Mouse (Mus musculus) heart, adult 11 months (tissue): ENCODE results near the gene Fanci.

Experiments
- DNase-seq: peaks from one replicate; pipeline ENCODE4 v3.0.0; 2022

Fanci gene

GRCm38 (mm10) chr7:79465461-79466044 is 73.8 kb downstream of the Fanci start:
- no peak for DNase-seq

DNA sequence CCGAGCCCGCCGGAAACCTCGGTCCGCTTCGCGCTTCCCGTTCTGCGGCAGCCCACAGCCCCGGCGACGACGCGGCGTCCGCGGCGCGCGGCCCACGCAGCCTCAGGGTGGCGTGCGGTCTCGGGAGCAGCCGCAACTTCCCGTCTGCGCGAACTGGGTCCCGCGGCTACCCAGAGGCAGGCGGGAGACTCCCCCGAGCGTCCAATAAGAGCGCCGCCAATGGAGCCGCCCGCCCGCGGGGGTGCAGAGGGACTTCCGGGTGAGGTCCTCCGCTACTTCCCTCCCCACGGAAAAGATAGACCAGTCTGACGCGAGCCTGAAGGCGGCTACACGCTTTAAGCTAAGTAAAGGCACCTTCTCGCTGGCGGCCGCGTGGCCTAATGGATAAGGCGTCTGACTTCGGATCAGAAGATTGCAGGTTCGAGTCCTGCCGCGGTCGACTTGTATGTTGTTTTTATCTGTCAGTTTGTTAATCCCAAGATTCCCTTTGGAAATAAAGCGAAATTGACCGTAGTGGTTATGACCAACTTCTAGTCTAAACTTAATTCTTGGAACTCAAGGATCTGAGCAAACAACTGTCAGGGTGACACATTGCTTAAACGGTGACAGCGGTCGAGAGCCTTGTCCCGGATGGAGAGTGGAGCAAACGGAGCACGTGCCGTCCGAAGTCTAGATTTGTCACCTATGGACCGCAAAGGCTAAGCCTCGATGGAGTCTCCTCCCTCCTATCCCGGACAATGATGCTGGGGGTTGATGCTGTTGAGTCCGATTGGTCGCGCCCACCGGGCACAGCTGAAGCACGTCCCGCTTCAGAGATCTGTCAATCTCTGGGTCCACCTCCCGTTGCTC is 74.5 kb downstream of the Fanci start, which contains the start of gene Polg:
Gene Polg, minus strand, starts transcription at position 310 of the 849 bp plus-strand sequence.
- DNase-seq, result peak; percentile 100

DNA sequence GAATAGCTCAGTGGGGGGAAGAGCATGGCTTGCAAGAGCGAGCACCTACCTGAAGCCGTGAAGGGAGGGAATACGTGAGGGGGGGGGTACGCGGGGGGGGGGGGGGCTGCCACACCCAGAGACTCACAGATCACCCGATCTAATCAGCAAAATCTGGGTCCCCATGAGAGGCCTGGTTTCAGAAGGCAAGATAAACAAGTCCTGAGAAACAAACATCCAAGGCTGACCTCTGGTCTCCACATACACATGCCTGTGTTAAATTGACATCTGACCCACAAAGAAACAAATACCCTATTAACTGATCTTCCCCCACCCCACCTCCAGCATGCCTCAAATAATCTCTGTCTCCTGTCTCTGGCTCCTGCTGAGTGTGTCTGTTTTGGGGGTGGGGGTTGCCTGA is 76.2 kb downstream of the Fanci start:
- no peak for DNase-seq

DNA sequence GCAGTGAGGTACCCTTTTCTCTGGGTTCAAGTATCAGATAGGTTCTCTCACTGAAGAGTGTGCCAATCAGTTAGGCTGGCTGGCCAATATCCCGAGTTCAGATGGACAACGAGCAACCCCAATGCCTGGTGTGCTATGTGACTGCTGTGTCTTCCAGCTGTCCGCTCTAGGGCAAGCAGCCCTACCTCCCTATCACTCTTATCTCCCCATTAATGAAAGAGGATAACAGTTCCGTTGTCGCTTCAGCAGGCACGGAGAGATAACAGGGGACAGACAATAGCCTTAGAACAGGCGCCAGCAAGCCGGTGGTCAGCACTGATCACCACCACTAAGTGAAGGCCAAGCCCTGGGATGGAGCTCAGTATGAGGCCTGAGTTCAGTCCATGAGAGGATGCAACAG is 77.3 kb downstream of the Fanci start:
- no peak for DNase-seq

DNA sequence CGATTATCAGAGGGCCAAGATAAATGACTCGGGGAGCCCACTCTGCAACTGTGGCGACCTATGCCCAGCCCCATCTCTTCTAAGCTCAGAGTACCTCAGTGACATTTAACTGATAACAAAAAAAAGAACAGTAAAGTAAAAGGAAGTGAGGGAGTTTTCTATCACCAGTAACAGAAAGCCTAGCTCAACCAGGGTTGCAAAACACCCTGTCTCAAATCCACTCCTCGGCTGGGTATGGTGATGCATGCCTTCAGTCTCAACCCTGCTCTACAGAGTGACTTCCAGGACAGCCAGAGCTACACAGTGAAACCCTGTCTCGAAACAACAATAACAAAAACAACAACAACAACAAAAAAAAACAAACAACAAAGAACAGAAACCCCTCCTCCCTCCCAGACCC is 78.0 kb downstream of the Fanci start:
- no peak for DNase-seq

DNA sequence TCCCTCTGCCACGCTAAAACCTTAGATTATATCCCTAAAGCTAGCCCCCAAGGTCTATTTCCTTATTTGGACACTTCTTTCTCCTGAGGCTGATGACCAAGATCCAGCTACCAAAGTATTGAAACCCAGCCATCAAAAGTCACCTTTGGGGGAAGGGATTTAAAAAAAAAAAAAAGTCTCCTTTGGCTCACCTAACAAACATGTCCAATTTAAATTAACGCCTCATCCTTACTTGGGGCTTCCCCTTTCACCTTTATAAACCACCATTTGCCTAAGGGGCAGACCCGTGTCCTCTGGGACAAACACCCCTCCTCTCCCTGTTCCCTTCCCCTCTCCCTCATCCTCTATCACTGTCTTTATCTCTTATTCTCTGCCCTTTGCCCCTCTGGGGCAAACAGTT is 79.0 kb downstream of the Fanci start:
- no peak for DNase-seq

DNA sequence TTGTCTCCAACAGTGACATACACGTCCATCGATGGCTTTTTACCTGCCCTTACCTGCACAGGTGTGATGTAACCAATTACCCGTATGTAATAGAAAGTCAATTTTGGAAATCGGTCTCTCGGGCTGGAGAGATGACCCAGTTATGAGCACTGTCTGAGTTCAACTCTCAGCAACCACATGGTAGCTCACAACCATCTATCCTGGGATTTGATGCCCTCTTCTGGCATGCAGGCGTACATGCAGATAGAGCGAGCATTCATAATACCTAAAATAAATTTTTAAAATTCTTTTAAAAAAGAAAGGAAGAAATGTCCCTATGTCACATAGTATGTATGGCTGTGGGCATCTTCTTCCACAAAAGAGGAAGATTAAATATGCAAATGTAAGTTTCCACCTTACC is 79.7 kb downstream of the Fanci start:
- DNase-seq, result no peak

DNA sequence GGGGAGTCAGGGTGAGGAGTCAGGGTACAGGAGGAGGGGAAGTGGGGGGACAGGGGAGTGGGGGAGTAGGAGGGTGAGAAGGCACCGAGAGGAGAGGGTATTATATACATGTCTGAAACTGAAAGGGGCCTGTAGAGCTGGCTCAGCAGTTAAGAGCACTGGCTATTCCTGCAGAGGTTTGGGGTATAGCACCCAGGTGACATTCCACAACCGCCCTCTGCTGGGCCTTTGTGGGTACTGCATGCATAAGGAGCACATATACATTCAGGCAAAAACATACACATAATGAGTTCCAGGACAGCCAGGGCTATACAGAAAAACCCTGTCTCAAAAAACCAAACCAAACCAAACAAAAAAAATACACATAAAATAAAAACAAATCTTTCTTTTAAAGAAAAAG is 81.1 kb downstream of the Fanci start:
- DNase-seq, result no peak

- DNase-seq, result no peak
Measured at GRCm38 (mm10) chr7:79473496-79474194, 81.9 kb downstream of the Fanci start.

DNA sequence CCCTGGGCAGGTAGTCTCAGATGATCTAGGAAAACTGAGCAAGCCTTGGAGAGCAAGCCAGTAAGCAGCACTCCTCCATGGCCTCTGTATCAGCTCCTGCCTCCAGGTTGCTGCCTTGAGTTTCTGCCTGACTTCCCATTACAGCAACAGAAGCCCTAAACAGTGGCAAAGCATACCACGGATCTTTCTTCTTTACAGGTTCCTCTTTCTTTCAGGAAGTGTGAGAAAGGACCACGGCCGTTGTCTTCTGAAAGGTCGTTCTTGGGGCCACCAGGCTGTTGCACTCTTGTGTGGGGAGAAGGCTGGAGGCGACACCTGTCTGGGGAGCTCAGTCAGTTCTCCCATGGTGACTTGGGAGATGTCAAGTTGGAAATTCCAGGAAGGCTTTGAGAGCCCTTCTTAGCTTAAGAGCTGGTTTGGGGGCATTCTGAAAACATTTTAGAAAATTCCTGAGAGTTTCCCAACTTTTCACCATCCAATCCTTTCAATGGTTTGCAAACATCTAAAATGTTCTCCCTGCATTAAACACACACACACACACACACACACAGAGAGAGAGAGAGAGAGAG is 83.2 kb downstream of the Fanci start:
- DNase-seq, result no peak

DNA sequence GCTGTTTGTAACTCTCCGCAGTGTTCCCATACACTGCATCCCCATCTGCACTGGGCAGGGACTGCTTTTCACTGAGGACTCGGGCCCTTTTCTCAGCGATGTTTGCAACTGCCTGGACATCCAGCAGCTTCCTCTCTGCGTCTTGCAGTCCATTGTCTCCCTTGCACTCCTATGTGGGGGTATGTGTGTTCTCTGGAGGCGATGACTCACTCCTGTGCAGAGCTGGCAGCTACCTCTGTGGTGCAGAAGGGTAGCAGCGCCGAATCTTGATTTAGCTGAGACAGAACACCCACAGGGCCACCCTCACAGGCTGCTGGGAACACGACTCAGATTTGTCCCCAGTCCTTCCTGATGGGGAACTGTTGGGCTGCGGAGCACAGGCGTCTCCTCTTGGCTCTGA is 94.8 kb downstream of the Fanci start:
- no peak for DNase-seq

DNA sequence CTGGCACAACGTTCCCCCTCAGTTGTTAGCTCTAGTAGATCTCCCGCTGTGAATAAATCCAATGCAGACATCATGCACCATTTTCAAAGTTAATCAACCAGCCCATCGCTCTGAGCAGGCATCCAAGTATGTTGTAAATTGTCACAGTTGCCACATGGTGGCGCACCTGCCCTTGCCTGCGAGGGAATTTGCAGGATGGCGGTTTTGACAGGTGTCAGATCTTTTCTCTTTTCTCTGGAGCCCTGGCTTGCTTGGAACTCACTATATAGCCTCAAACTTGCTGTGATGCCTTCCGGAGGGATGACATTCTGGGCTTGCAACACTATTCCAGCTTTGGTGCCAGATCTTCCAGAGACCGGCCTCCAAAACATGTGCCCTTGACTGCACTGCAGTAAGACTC is 102.2 kb downstream of the Fanci start:
- DNase-seq, result no peak

DNA sequence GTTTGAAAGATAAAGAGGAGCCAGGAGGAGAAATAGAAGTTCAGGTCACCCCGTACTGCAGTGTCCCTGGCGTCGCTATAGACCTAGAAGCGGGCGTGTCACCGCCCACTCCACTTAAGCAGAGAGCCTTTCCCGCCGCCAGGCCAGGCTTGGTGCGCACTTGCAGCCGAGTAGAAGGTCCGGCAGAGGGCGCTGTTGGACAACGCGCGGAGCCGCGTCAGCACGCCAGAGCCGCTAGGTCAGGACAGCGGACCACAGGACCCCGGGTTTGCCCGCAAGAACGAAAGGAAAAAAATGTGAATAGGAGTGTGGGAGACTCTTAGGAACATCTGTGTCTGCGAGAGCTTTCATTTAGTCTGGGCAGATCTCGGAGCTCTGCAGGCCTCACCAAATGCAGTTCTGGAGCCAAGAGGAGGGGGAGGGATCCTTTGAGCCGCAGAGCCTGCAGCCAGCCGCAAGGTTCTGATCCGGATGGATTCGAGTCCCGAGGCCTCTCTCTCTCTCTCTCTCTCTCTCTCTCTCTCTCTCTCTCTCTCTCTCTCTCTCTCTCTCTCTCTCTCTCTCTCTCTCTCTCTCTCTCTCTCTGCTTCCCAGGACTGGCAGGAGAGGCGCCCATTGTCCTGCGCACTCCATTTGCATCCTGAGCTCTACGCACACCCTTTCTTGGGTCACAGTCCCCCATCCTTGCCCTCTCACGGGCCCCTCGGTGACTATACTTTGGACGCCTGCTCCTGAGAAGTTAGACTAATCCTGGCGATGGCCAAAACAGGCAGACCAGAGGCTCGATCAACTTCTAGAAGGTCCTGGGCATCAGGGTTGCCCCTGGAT is 104.5 kb downstream of the Fanci start:
- DNase-seq, result peak; percentile 96

- DNase-seq, result no peak
Measured at GRCm38 (mm10) chr7:79496816-79497328, 105.1 kb downstream of the Fanci start.

- no peak for DNase-seq
Measured at GRCm38 (mm10) chr7:79497701-79498115, 106.0 kb downstream of the Fanci start.

- no peak for DNase-seq
Measured at GRCm38 (mm10) chr7:79498356-79498755, 106.6 kb downstream of the Fanci start.

DNA sequence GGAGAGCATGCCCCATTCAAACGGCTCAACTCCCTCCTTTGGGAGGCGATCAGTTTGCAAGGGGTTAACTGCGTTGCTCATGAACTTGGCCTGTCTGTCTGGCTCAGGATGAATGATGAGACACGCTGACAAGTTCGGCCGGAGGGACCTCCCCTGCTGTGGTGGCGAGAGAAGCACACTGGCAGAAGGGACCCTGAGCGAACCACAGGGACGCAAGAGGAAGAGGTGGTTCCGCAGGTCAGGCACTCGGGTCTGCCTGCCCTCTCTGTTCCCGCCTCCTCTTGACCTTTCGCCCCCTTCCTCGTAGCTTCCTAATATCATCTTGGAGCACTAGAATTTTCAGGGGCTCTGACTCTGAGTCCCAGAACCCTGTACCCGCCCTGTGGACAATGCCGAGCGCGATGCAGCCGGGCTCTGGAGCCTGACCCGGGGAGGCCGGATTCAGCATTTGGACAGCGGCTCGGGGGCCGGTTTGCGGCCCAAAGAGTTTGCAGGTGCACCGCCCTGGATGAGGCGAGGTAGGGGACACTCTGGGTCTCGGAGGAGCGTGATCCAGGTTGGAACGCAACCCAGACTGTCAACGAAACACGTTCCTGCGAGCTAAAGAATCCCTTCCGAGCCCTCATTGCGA is 107.4 kb downstream of the Fanci start:
- no peak for DNase-seq
